Mouse (Mus musculus): ENCODE results near the gene BC048679.
"Not testable (repeated sequence)": the region's sequence is repeated elsewhere in the genome, so short reads cannot be mapped to it uniquely, and the experiment has no call there.

The BC048679 gene

GRCm38 (mm10) chr7:81478261-81478660 lies 19.8 kb downstream of the BC048679 start:
- DNase-seq (ENCODE audit: inconsistent age in 2 of 2, low spot score in 1 of 2), result not testable (repeated sequence)

GRCm38 (mm10) chr7:81476833-81477232 lies 21.2 kb downstream of the BC048679 start:
- DNase-seq (ENCODE audit: inconsistent age in 2 of 2, low spot score in 1 of 2), result no peak

GRCm38 (mm10) chr7:81475221-81475620 lies 22.9 kb downstream of the BC048679 start:
- DNase-seq (ENCODE audit: inconsistent age in 2 of 2, low spot score in 1 of 2), result no peak

GRCm38 (mm10) chr7:81464906-81465450 lies 33.1 kb downstream of the BC048679 start:
- DNase-seq (ENCODE audit: inconsistent age in 2 of 2, low spot score in 1 of 2), result no peak

- DNase-seq (ENCODE audit: inconsistent age in 2 of 2, low spot score in 1 of 2), result peak; percentile 18 to 61
Measured at GRCm38 (mm10) chr7:81464116-81464515, 34.0 kb downstream of the BC048679 start.

- DNase-seq (ENCODE audit: inconsistent age in 2 of 2, low spot score in 1 of 2), result no peak
Measured at GRCm38 (mm10) chr7:81462815-81463214, 35.3 kb downstream of the BC048679 start.

GRCm38 (mm10) chr7:81455155-81455651 lies 42.9 kb downstream of the BC048679 start, which contains the start of gene Cpeb1:
Gene Cpeb1, minus strand, starts transcription at chr7:81455465.
- DNase-seq (ENCODE audit: inconsistent age in 2 of 2, low spot score in 1 of 2), result peak; percentile 86 to 92

GRCm38 (mm10) chr7:81454331-81455039 lies 43.6 kb downstream of the BC048679 start:
- DNase-seq (ENCODE audit: inconsistent age in 2 of 2, low spot score in 1 of 2), result peak; percentile 86 to 94

GRCm38 (mm10) chr7:81453443-81454274 lies 44.4 kb downstream of the BC048679 start:
- DNase-seq (ENCODE audit: inconsistent age in 2 of 2, low spot score in 1 of 2), result peak; percentile 82 to 94

- DNase-seq (ENCODE audit: inconsistent age in 2 of 2, low spot score in 1 of 2), result peak; percentile 82 to 92
Measured at GRCm38 (mm10) chr7:81452971-81453441, 45.1 kb downstream of the BC048679 start.

Data from adrenal gland, adult (tissue).